In genomic region chr11:72002138-72002853, GRCm38 (mm10) we compare ENCODE assay signal across 10 mouse cellular contexts. TPM values are rescaled to one million over a fixed set of nuclear protein-coding genes. Genes with fewer than 3 reads are reported as not detected.
DNase-seq lines count a peak whose midpoint lies in the region; ATAC-seq and TF ChIP-seq lines count a peak whose summit lies in the region.
"Had no signal": no experiment of that assay in that cellular context is flagged by ENCODE, and none has a peak within 500 bp of the region (broad histone marks: within the 10 kb centered on the region; RNA-seq: fewer than 3 reads in every experiment).

No protein-coding gene starts in this region.

- H3K27ac ChIP-seq in layer of hippocampus, adult 2 months = no peak overlapping the region
- H3K27ac ChIP-seq in lung, postnatal 0 days (ENCODE audit: low read length) = no peak overlapping the region
- H3K27ac ChIP-seq: embryonic facial prominence, embryonic 12.5 days; neural tube, embryonic 12.5 days had no signal

- no peaks in the 10 kb centered on the region for H3K4me1 ChIP-seq in lung, postnatal 0 days (ENCODE audit: insufficient read depth, low read depth, low read length)
- H3K4me1 ChIP-seq: neural tube, embryonic 12.5 days had no signal

- no peaks in the 10 kb centered on the region for H3K27me3 ChIP-seq in lung, postnatal 0 days (replicated peaks; ENCODE audit: insufficient read depth, low read length)
- H3K27me3 ChIP-seq: embryonic facial prominence, embryonic 12.5 days; neural tube, embryonic 12.5 days had no signal

- TF ChIP-seq EP300 in lung, postnatal 0 days (IDR thresholded peaks at IDR 0.05) = no peak

- H3K36me3 ChIP-seq in lung, postnatal 0 days (ENCODE audit: insufficient read depth, low read length) = no peaks in the 10 kb centered on the region
- H3K36me3 ChIP-seq: embryonic facial prominence, embryonic 12.5 days; neural tube, embryonic 12.5 days had no signal

- peak in 1 of 2 experiments; percentile 44 for DNase-seq in layer of hippocampus, adult 2 months (ENCODE audit: low spot score in 2 of 2)
- DNase-seq in layer of hippocampus, adult 8-10 months (ENCODE audit: low spot score in 2 of 2) = no peak
- peak; percentile 41 for DNase-seq in NIH3T3 (ENCODE audit: low read depth)
- peak; percentile 24 for DNase-seq in c-Kit-positive CD71-positive TER-119-positive erythroid progenitor cells, embryonic 14.5 days (ENCODE audit: low spot score)
- no peak for DNase-seq in lung, postnatal 0 days (ENCODE audit: low spot score)
- no peak for DNase-seq in right cerebral cortex, postnatal 36 days (ENCODE audit: low spot score in 2 of 2)

- ATAC-seq in lung, postnatal 0 days = no peak
- no peak for ATAC-seq in frontal cortex, adult (ENCODE audit: low TSS enrichment)

- WGBS in lung, postnatal 0 days = 44% methylated on average over 13 of the region's 13 CpGs

- H3K4me2 ChIP-seq in lung, postnatal 0 days (replicated peaks; ENCODE audit: low read depth, low read length) = no peak overlapping the region
- H3K4me2 ChIP-seq: embryonic facial prominence, embryonic 12.5 days; neural tube, embryonic 12.5 days had no signal

- no peaks in the 10 kb centered on the region for H3K9me3 ChIP-seq in lung, postnatal 0 days (ENCODE audit: low read length)
- H3K9me3 ChIP-seq: embryonic facial prominence, embryonic 12.5 days; neural tube, embryonic 12.5 days had no signal

- peak; percentile 86 for TF ChIP-seq CTCF in layer of hippocampus, adult 2 months (conservative IDR thresholded peaks at IDR 0.05)
- TF ChIP-seq CTCF in lung, postnatal 0 days (IDR thresholded peaks at IDR 0.05) = peak; percentile 73

- no peak overlapping the region for H3K4me3 ChIP-seq in layer of hippocampus, adult 2 months
- H3K4me3 ChIP-seq in lung, postnatal 0 days (ENCODE audit: low read depth, low read length) = no peak overlapping the region
- H3K4me3 ChIP-seq: embryonic facial prominence, embryonic 12.5 days; neural tube, embryonic 12.5 days had no signal

- H3K9ac ChIP-seq in lung, postnatal 0 days (replicated peaks; ENCODE audit: low read depth) = no peak overlapping the region
- H3K9ac ChIP-seq: embryonic facial prominence, embryonic 12.5 days; neural tube, embryonic 12.5 days had no signal

RNA-seq across cellular contexts. Expression of gene Aipl1, which starts 35.0 kb away (rescaled TPM):
- total RNA-seq in layer of hippocampus, adult 2 months (2021) = not detected
- total RNA-seq in layer of hippocampus, adult 8-10 months (2022) = not detected
- 0.27 and 0.30 TPM in 2 replicates for polyA plus RNA-seq in lung, postnatal 0 days (2015; fragmentation: Nextera tagmentation; extraction: Ambion mirVana)
- total RNA-seq: layer of hippocampus, adult 18-20 months had no signal

RNA-seq across cellular contexts. Expression of gene Pimreg, which starts 39.5 kb away (rescaled TPM):
- total RNA-seq in layer of hippocampus, adult 2 months (2021) = under 1 TPM; 0.90 to 0.93 TPM
- under 1 TPM in 2 of 4 experiments, not detected in 2; 0.58 to 0.77 TPM for total RNA-seq in layer of hippocampus, adult 8-10 months (2022)
- 6.1 and 7.3 TPM in 2 replicates for polyA plus RNA-seq in lung, postnatal 0 days (2015; fragmentation: Nextera tagmentation; extraction: Ambion mirVana)
- total RNA-seq: layer of hippocampus, adult 18-20 months had no signal

Comparison
In these comparisons a context has a peak if more than half of its experiments do, and no peak if none do; other contexts are left out.
1. DNase-seq: peak in NIH3T3 (single experiment) and c-Kit-positive CD71-positive TER-119-positive erythroid progenitor cells, embryonic 14.5 days (single experiment); none in layer of hippocampus, adult 8-10 months (0 of 2), lung, postnatal 0 days (single experiment) and right cerebral cortex, postnatal 36 days (0 of 2).